Mouse (Mus musculus) testis, adult 10 weeks (tissue): ENCODE data around the gene Mxd4. TPM values are rescaled to one million over a fixed set of nuclear protein-coding genes. Genes with fewer than 3 reads are reported as not detected.

Experiments
- polyA plus RNA-seq: library from polyadenylated mRNA; stranded (reverse); fragments of 350-450 nt; fragmentation: Illumina TruSeq; extraction: RNeasy Lipid Tissue Mini Kit (QIAGEN cat#74804); gene quantifications from one replicate; pipeline ENCODE4 v1.2.3, GENCODE M21; 2014; ENCODE audit warnings: low read depth, low replicate concordance

Mxd4 gene
- 6.8 TPM for polyA plus RNA-seq

GRCm38 (mm10) chr5:34187601-34188316, at the start of gene Mxd4:
Gene Mxd4, minus strand, starts transcription at chr5:34187720.

GRCm38 (mm10) chr5:34168950-34169891, 18.3 kb downstream of the Mxd4 start, which contains the start of the genes Poln and Haus3:
Gene Poln, minus strand, starts transcription at chr5:34169448.
Gene Haus3, minus strand, starts transcription at chr5:34169527.

Other genes starting within 250 kb of the Mxd4 start
- not detected for gene Gm1673, start 204.3 kb downstream of the Mxd4 start, polyA plus RNA-seq
- gene Nat8l, start 191.7 kb downstream of the Mxd4 start, polyA plus RNA-seq: 0.04 TPM
- 38.5 TPM for gene Poln, start 18.3 kb downstream of the Mxd4 start, polyA plus RNA-seq
- 51.3 TPM for gene Haus3, start 18.2 kb downstream of the Mxd4 start, polyA plus RNA-seq
- gene Zfyve28, start 100.7 kb upstream of the Mxd4 start, polyA plus RNA-seq: 0.25 TPM
- 4.9 TPM for gene Cfap99, start 100.9 kb upstream of the Mxd4 start, polyA plus RNA-seq
- gene Rnf4, start 148.6 kb upstream of the Mxd4 start, polyA plus RNA-seq: 371 TPM
- gene Fam193a, start 182.2 kb upstream of the Mxd4 start, polyA plus RNA-seq: 58.2 TPM